Mouse (Mus musculus): ENCODE results near the gene Camk2n2. TPM values are rescaled to one million over a fixed set of nuclear protein-coding genes. Genes with fewer than 3 reads are reported as not detected.

Camk2n2 gene
- polyA plus RNA-seq, 1 experiment: 22.1 TPM

GRCm38 (mm10) chr16:20643911-20644310 is 22.8 kb upstream of the Camk2n2 start:
- TF ChIP-seq POLR2A (IDR thresholded peaks at IDR 0.05; ENCODE audit: control insufficient read depth, low read depth, low read length) (no peak), CTCF (IDR thresholded peaks at IDR 0.05; ENCODE audit: control insufficient read depth, insufficient read depth, insufficient replicate concordance, low read depth, low read length) (no peak)
- H3K4me1 ChIP-seq (ENCODE audit: control insufficient read depth, insufficient read depth, low read length): no peaks in the 10 kb centered on the region

GRCm38 (mm10) chr16:20642161-20642560 is 21.1 kb upstream of the Camk2n2 start:
- no peak overlapping the region for H3K27ac ChIP-seq (ENCODE audit: control insufficient read depth, insufficient read depth, low read depth, low read length)
- H3K36me3 ChIP-seq (ENCODE audit: control insufficient read depth, insufficient read depth, low read length): no peaks in the 10 kb centered on the region
- H3K4me1 ChIP-seq (ENCODE audit: control insufficient read depth, insufficient read depth, low read length): no peaks in the 10 kb centered on the region
- no peaks in the 10 kb centered on the region for H3K27me3 ChIP-seq (ENCODE audit: control insufficient read depth, insufficient read depth, low read length)
- TF ChIP-seq POLR2A (IDR thresholded peaks at IDR 0.05; ENCODE audit: control insufficient read depth, low read depth, low read length) (no peak), CTCF (IDR thresholded peaks at IDR 0.05; ENCODE audit: control insufficient read depth, insufficient read depth, insufficient replicate concordance, low read depth, low read length) (peak; percentile 54; the same call in 1 of the 2 replicates)
- no peak overlapping the region for H3K4me3 ChIP-seq (ENCODE audit: control insufficient read depth, low read depth, low read length)

More at GRCm38 (mm10) chr16:20643911-20644310, 22.8 kb upstream of the Camk2n2 start:
- Histone ChIP-seq H3K27ac (ENCODE audit: control insufficient read depth, insufficient read depth, low read depth, low read length) (no peak overlapping the region), H3K36me3 (ENCODE audit: control insufficient read depth, insufficient read depth, low read length) (no peaks in the 10 kb centered on the region), H3K4me3 (ENCODE audit: control insufficient read depth, low read depth, low read length) (no peak overlapping the region), H3K27me3 (ENCODE audit: control insufficient read depth, insufficient read depth, low read length) (no peaks in the 10 kb centered on the region)

GRCm38 (mm10) chr16:20638367-20638766 is 17.3 kb upstream of the Camk2n2 start:
- Histone ChIP-seq H3K36me3 (ENCODE audit: control insufficient read depth, insufficient read depth, low read length) (no peaks in the 10 kb centered on the region), H3K4me3 (ENCODE audit: control insufficient read depth, low read depth, low read length) (no peak overlapping the region), H3K27me3 (ENCODE audit: control insufficient read depth, insufficient read depth, low read length) (no peaks in the 10 kb centered on the region), H3K4me1 (ENCODE audit: control insufficient read depth, insufficient read depth, low read length) (no peaks in the 10 kb centered on the region), H3K27ac (ENCODE audit: control insufficient read depth, insufficient read depth, low read depth, low read length) (no peak overlapping the region)
- TF ChIP-seq POLR2A (IDR thresholded peaks at IDR 0.05; ENCODE audit: control insufficient read depth, low read depth, low read length) (no peak), CTCF (IDR thresholded peaks at IDR 0.05; ENCODE audit: control insufficient read depth, insufficient read depth, insufficient replicate concordance, low read depth, low read length) (no peak)

- Histone ChIP-seq H3K4me1 (ENCODE audit: control insufficient read depth, insufficient read depth, low read length) (no peaks in the 10 kb centered on the region), H3K4me3 (ENCODE audit: control insufficient read depth, low read depth, low read length) (no peak overlapping the region), H3K27ac (ENCODE audit: control insufficient read depth, insufficient read depth, low read depth, low read length) (no peak overlapping the region), H3K27me3 (ENCODE audit: control insufficient read depth, insufficient read depth, low read length) (no peaks in the 10 kb centered on the region), H3K36me3 (ENCODE audit: control insufficient read depth, insufficient read depth, low read length) (no peaks in the 10 kb centered on the region)
- TF ChIP-seq POLR2A (IDR thresholded peaks at IDR 0.05; ENCODE audit: control insufficient read depth, low read depth, low read length) (no peak), CTCF (IDR thresholded peaks at IDR 0.05; ENCODE audit: control insufficient read depth, insufficient read depth, insufficient replicate concordance, low read depth, low read length) (no peak)
These were observed 16.3 kb upstream of the Camk2n2 start for GRCm38 (mm10) chr16:20637410-20637809.

GRCm38 (mm10) chr16:20629731-20630634 is 8.9 kb upstream of the Camk2n2 start, which contains the start of gene Ece2:
Gene Ece2, plus strand, starts transcription at chr16:20629828.
- TF ChIP-seq POLR2A (IDR thresholded peaks at IDR 0.05; ENCODE audit: control insufficient read depth, low read depth, low read length) (no peak), CTCF (IDR thresholded peaks at IDR 0.05; ENCODE audit: control insufficient read depth, insufficient read depth, insufficient replicate concordance, low read depth, low read length) (no peak)
- H3K36me3 ChIP-seq (ENCODE audit: control insufficient read depth, insufficient read depth, low read length): no peaks in the 10 kb centered on the region
- H3K27me3 ChIP-seq (ENCODE audit: control insufficient read depth, insufficient read depth, low read length): no peaks in the 10 kb centered on the region
- H3K27ac ChIP-seq (ENCODE audit: control insufficient read depth, insufficient read depth, low read depth, low read length): no peak within 1 kb of the TSS
- peak within 1 kb of the TSS; percentile 76 for H3K4me3 ChIP-seq (ENCODE audit: control insufficient read depth, low read depth, low read length)
- H3K4me1 ChIP-seq (ENCODE audit: control insufficient read depth, insufficient read depth, low read length): peaks cover 11% of the 10 kb centered on the region

- TF ChIP-seq CTCF (IDR thresholded peaks at IDR 0.05; ENCODE audit: control insufficient read depth, insufficient read depth, insufficient replicate concordance, low read depth, low read length) (no peak), POLR2A (IDR thresholded peaks at IDR 0.05; ENCODE audit: control insufficient read depth, low read depth, low read length) (no peak)
- Histone ChIP-seq H3K4me1 (ENCODE audit: control insufficient read depth, insufficient read depth, low read length) (peaks cover 11% of the 10 kb centered on the region), H3K27me3 (ENCODE audit: control insufficient read depth, insufficient read depth, low read length) (no peaks in the 10 kb centered on the region), H3K4me3 (ENCODE audit: control insufficient read depth, low read depth, low read length) (no peak overlapping the region), H3K27ac (ENCODE audit: control insufficient read depth, insufficient read depth, low read depth, low read length) (no peak overlapping the region), H3K36me3 (ENCODE audit: control insufficient read depth, insufficient read depth, low read length) (no peaks in the 10 kb centered on the region)
These were observed 7.8 kb upstream of the Camk2n2 start for GRCm38 (mm10) chr16:20628871-20629391.

GRCm38 (mm10) chr16:20623211-20623610 is 2.1 kb upstream of the Camk2n2 start:
- H3K4me3 ChIP-seq (ENCODE audit: control insufficient read depth, low read depth, low read length): no peak overlapping the region
- peaks cover 2% of the 10 kb centered on the region; the same call in 1 of the 2 replicates for H3K27me3 ChIP-seq (ENCODE audit: control insufficient read depth, insufficient read depth, low read length)
- no peak overlapping the region for H3K27ac ChIP-seq (ENCODE audit: control insufficient read depth, insufficient read depth, low read depth, low read length)
- peaks cover 22% of the 10 kb centered on the region for H3K4me1 ChIP-seq (ENCODE audit: control insufficient read depth, insufficient read depth, low read length)
- TF ChIP-seq CTCF (IDR thresholded peaks at IDR 0.05; ENCODE audit: control insufficient read depth, insufficient read depth, insufficient replicate concordance, low read depth, low read length): no peak
- TF ChIP-seq POLR2A (IDR thresholded peaks at IDR 0.05; ENCODE audit: control insufficient read depth, low read depth, low read length): no peak
- no peaks in the 10 kb centered on the region for H3K36me3 ChIP-seq (ENCODE audit: control insufficient read depth, insufficient read depth, low read length)
